ENCODE assay signal across 9 mouse cellular contexts in the genomic region with DNA sequence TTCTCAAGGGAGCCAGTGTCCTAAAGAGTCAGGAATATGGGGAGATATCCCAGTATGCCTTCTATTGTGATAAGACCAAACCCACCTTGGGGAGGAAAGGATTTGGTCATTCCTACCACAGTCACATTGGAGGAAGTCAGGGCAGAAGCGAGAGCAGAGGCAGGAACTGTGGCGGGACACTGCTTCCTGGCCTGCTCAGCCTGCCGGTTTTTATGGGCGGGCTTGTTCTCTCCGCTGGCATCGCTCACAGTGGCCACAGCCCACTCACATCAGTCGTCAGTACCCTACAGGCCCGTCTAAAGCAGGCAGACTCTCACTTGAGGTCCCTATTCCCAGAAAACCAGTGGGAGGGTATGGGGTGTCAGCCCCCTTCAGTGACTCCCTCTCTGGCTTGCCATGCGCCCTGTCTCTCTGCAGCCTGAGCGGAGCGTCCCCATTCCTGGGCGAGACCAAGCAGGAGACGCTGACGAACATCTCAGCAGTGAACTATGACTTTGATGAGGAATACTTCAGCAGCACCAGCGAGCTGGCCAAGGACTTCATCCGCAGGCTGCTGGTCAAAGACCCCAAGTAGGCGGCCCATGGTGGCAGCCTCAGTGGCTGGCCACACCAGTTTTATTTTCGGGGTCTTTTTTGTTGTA. TPM values are rescaled to one million over a fixed set of nuclear protein-coding genes. Genes with fewer than 3 reads are reported as not detected.
DNase-seq lines count a peak whose midpoint lies in the region; ATAC-seq and TF ChIP-seq lines count a peak whose summit lies in the region.
"Had no signal": no experiment of that assay in that cellular context is flagged by ENCODE, and none has a peak within 500 bp of the region (broad histone marks: within the 10 kb centered on the region; RNA-seq: fewer than 3 reads in every experiment).

No protein-coding gene starts in this region.

- no peak for ATAC-seq in forebrain, embryonic 14.5 days
- no peak for ATAC-seq in intestine, postnatal 0 days
- ATAC-seq in midbrain, embryonic 14.5 days (ENCODE audit: low FRiP score, low TSS enrichment): no peak
- no peak for ATAC-seq in erythroblast, adult 5-6 weeks (replicated peaks; ENCODE audit: low FRiP score, poor library complexity, severe bottlenecking)

- DNase-seq in lung, adult 18-20 months: peak; percentile 18 to 20
- no peak for DNase-seq in lung, postnatal 36 days
- no peak for DNase-seq in forebrain, embryonic 14.5 days (ENCODE audit: low spot score)
- DNase-seq in midbrain, embryonic 14.5 days: no peak
- no peak for DNase-seq in cerebellum, postnatal 4 days (ENCODE audit: low spot score in 2 of 2)
- DNase-seq in frontal cortex, postnatal 10 days (ENCODE audit: low spot score in 2 of 2): no peak

- peak overlapping the region; percentile 56; the same call in 1 of the 2 replicates for H3K4me3 ChIP-seq in forebrain, embryonic 14.5 days (ENCODE audit: low read depth, low read length)
- no peak overlapping the region for H3K4me3 ChIP-seq in intestine, postnatal 0 days (ENCODE audit: low read depth, low read length)
- peak overlapping the region; percentile 63; the same call in 1 of the 2 replicates for H3K4me3 ChIP-seq in midbrain, embryonic 14.5 days (replicated peaks; ENCODE audit: low read depth, low read length)

- WGBS in forebrain, embryonic 14.5 days: 88% methylated on average over 18 of the region's 18 CpGs
- 84% methylated on average over 18 of the region's 18 CpGs for WGBS in intestine, postnatal 0 days
- WGBS in midbrain, embryonic 14.5 days: 91% methylated on average over 18 of the region's 18 CpGs

- no peaks in the 10 kb centered on the region for H3K9me3 ChIP-seq in forebrain, embryonic 14.5 days (replicated peaks; ENCODE audit: control insufficient read depth, low read length)
- H3K9me3 ChIP-seq in intestine, postnatal 0 days (ENCODE audit: control insufficient read depth): no peaks in the 10 kb centered on the region
- no peaks in the 10 kb centered on the region for H3K9me3 ChIP-seq in midbrain, embryonic 14.5 days (ENCODE audit: control insufficient read depth, low read length)

- no peak overlapping the region for H3K9ac ChIP-seq in forebrain, embryonic 14.5 days (ENCODE audit: low read length)
- no peak overlapping the region for H3K9ac ChIP-seq in intestine, postnatal 0 days (ENCODE audit: low read depth, low read length)
- no peak overlapping the region for H3K9ac ChIP-seq in midbrain, embryonic 14.5 days (replicated peaks; ENCODE audit: low read length)

- peak overlapping the region; percentile 95 for H3K4me2 ChIP-seq in forebrain, embryonic 14.5 days (ENCODE audit: low read length)
- peak overlapping the region; percentile 87 for H3K4me2 ChIP-seq in intestine, postnatal 0 days (replicated peaks; ENCODE audit: low read depth)
- peak overlapping the region; percentile 97 for H3K4me2 ChIP-seq in midbrain, embryonic 14.5 days (ENCODE audit: low read length)

- H3K27me3 ChIP-seq in forebrain, embryonic 14.5 days (replicated peaks; ENCODE audit: control insufficient read depth, insufficient read depth, low read length): peaks cover 25% of the 10 kb centered on the region
- no peaks in the 10 kb centered on the region for H3K27me3 ChIP-seq in intestine, postnatal 0 days (replicated peaks; ENCODE audit: control insufficient read depth, insufficient read depth, low read length)
- H3K27me3 ChIP-seq in midbrain, embryonic 14.5 days (ENCODE audit: control insufficient read depth, insufficient read depth, low read length): peaks cover 15% of the 10 kb centered on the region; the same call in 1 of the 2 replicates

- no peak for TF ChIP-seq CTCF in intestine, postnatal 0 days (IDR thresholded peaks at IDR 0.05; ENCODE audit: low read depth)

- peaks cover 27% of the 10 kb centered on the region for H3K36me3 ChIP-seq in forebrain, embryonic 14.5 days (ENCODE audit: control insufficient read depth, insufficient read depth, low read length)
- peaks cover 31% of the 10 kb centered on the region for H3K36me3 ChIP-seq in intestine, postnatal 0 days (ENCODE audit: control insufficient read depth, insufficient read depth)
- peaks cover 30% of the 10 kb centered on the region for H3K36me3 ChIP-seq in midbrain, embryonic 14.5 days (ENCODE audit: control insufficient read depth, insufficient read depth, low read length)

- peaks cover 9% of the 10 kb centered on the region for H3K4me1 ChIP-seq in forebrain, embryonic 14.5 days (ENCODE audit: control insufficient read depth, insufficient read depth, low read length)
- peaks cover 15% of the 10 kb centered on the region for H3K4me1 ChIP-seq in intestine, postnatal 0 days (replicated peaks; ENCODE audit: control insufficient read depth, insufficient read depth, low read length)
- H3K4me1 ChIP-seq in midbrain, embryonic 14.5 days (ENCODE audit: control insufficient read depth, insufficient read depth, low read length): peaks cover 9% of the 10 kb centered on the region; the same call in 1 of the 2 replicates

- no peak overlapping the region for H3K27ac ChIP-seq in forebrain, embryonic 14.5 days (ENCODE audit: low read depth, low read length)
- peak overlapping the region; percentile 75; the same call in 1 of the 2 replicates for H3K27ac ChIP-seq in intestine, postnatal 0 days (ENCODE audit: low read depth, low read length)
- 0 out of 2 replicates have a peak overlapping the region, but pooled peaks have one; percentile 97 for H3K27ac ChIP-seq in midbrain, embryonic 14.5 days (replicated peaks; ENCODE audit: low read depth, low read length)

RNA-seq across cellular contexts. Expression of gene 4930442H23Rik, which starts 7.8 kb away (rescaled TPM):
- polyA plus RNA-seq in forebrain, embryonic 14.5 days (2014; fragmentation: Nextera tagmentation; extraction: Ambion mirVana): not detected in 2 replicates
- 0.12 TPM in 2 replicates for polyA plus RNA-seq in intestine, postnatal 0 days (2015; fragmentation: Nextera tagmentation; extraction: Ambion mirVana)
- 0.23 TPM in 1 of 2 replicates, not detected in the other for polyA plus RNA-seq in midbrain, embryonic 14.5 days (2014; fragmentation: Nextera tagmentation; extraction: Ambion mirVana)
- total RNA-seq in erythroblast, adult 5-6 weeks (2015; ENCODE audit: low replicate concordance): not detected in 2 replicates
- total RNA-seq in erythroblast, adult 5-6 weeks (2017; ENCODE audit: low replicate concordance): not detected in 2 replicates
- polyA plus RNA-seq: brain, embryonic 14.5 days had no signal

RNA-seq across cellular contexts. Expression of gene Dapk3, which starts 8.7 kb away (rescaled TPM):
- polyA plus RNA-seq in forebrain, embryonic 14.5 days (2014; fragmentation: Nextera tagmentation; extraction: Ambion mirVana): 49.0 and 50.0 TPM in 2 replicates
- 50.5 and 53.4 TPM in 2 replicates for polyA plus RNA-seq in intestine, postnatal 0 days (2015; fragmentation: Nextera tagmentation; extraction: Ambion mirVana)
- 63.3 and 66.9 TPM in 2 replicates for polyA plus RNA-seq in midbrain, embryonic 14.5 days (2014; fragmentation: Nextera tagmentation; extraction: Ambion mirVana)
- 3.3 and 7.3 TPM in 2 replicates for total RNA-seq in erythroblast, adult 5-6 weeks (2015; ENCODE audit: low replicate concordance)
- 10.8 and 11.8 TPM in 2 replicates for total RNA-seq in erythroblast, adult 5-6 weeks (2017; ENCODE audit: low replicate concordance)

RNA-seq across cellular contexts. Expression of gene Nmrk2, which starts 10.4 kb away (rescaled TPM):
- polyA plus RNA-seq in forebrain, embryonic 14.5 days (2014; fragmentation: Nextera tagmentation; extraction: Ambion mirVana): not detected in 2 replicates
- polyA plus RNA-seq in intestine, postnatal 0 days (2015; fragmentation: Nextera tagmentation; extraction: Ambion mirVana): 0.08 and 0.10 TPM in 2 replicates
- polyA plus RNA-seq in midbrain, embryonic 14.5 days (2014; fragmentation: Nextera tagmentation; extraction: Ambion mirVana): not detected in 2 replicates
- not detected in 2 replicates for total RNA-seq in erythroblast, adult 5-6 weeks (2015; ENCODE audit: low replicate concordance)
- not detected in 2 replicates for total RNA-seq in erythroblast, adult 5-6 weeks (2017; ENCODE audit: low replicate concordance)

RNA-seq across cellular contexts. Expression of gene Eef2, which starts 15.0 kb away (rescaled TPM):
- 474 and 520 TPM in 2 replicates for polyA plus RNA-seq in forebrain, embryonic 14.5 days (2014; fragmentation: Nextera tagmentation; extraction: Ambion mirVana)
- 286 and 316 TPM in 2 replicates for polyA plus RNA-seq in intestine, postnatal 0 days (2015; fragmentation: Nextera tagmentation; extraction: Ambion mirVana)
- 479 and 528 TPM in 2 replicates for polyA plus RNA-seq in midbrain, embryonic 14.5 days (2014; fragmentation: Nextera tagmentation; extraction: Ambion mirVana)
- total RNA-seq in erythroblast, adult 5-6 weeks (2015; ENCODE audit: low replicate concordance): 227 and 267 TPM in 2 replicates
- total RNA-seq in erythroblast, adult 5-6 weeks (2017; ENCODE audit: low replicate concordance): 388 and 458 TPM in 2 replicates

RNA-seq across cellular contexts. Expression of gene Pias4, which starts 23.7 kb away (rescaled TPM):
- 44.0 and 45.5 TPM in 2 replicates for polyA plus RNA-seq in forebrain, embryonic 14.5 days (2014; fragmentation: Nextera tagmentation; extraction: Ambion mirVana)
- 32.8 and 36.5 TPM in 2 replicates for polyA plus RNA-seq in intestine, postnatal 0 days (2015; fragmentation: Nextera tagmentation; extraction: Ambion mirVana)
- polyA plus RNA-seq in midbrain, embryonic 14.5 days (2014; fragmentation: Nextera tagmentation; extraction: Ambion mirVana): 49.2 and 55.7 TPM in 2 replicates
- total RNA-seq in erythroblast, adult 5-6 weeks (2015; ENCODE audit: low replicate concordance): 4.4 and 11.3 TPM in 2 replicates
- total RNA-seq in erythroblast, adult 5-6 weeks (2017; ENCODE audit: low replicate concordance): 12.3 and 19.3 TPM in 2 replicates

Comparison
In these comparisons a context has a peak if more than half of its experiments do, and no peak if none do; other contexts are left out.
1. DNase-seq: peak in lung, adult 18-20 months (2 of 2); none in lung, postnatal 36 days (single experiment), forebrain, embryonic 14.5 days (single experiment), midbrain, embryonic 14.5 days (single experiment), cerebellum, postnatal 4 days (0 of 2) and frontal cortex, postnatal 10 days (0 of 2).
2. Peak in every context shown above with its lines, with median percentiles within 50 percentile points of each other: H3K4me2 ChIP-seq.